Mouse (Mus musculus) leukemia stem cell, adult 10-12 weeks (primary cell): Measurements from ENCODE around the gene Nxf1. TPM values are rescaled to one million over a fixed set of nuclear protein-coding genes. Genes with fewer than 3 reads are reported as not detected.

Source experiments
- polyA plus RNA-seq: library from polyadenylated mRNA; stranded (reverse); fragments of >175 nt; gene quantifications from 2 replicates; pipeline ENCODE4 v1.2.3, GENCODE M21; 2012; ENCODE audit warnings: low replicate concordance

Nxf1 gene
- polyA plus RNA-seq = 39.0 and 42.9 TPM in 2 replicates

GRCm38 (mm10) chr19:8756635-8757387, at the start of gene Nxf1:
Gene Nxf1, plus strand, starts transcription at chr19:8757073.

GRCm38 (mm10) chr19:8722907-8723573, 33.8 kb upstream of the Nxf1 start, which contains the start of gene Slc3a2:
Gene Slc3a2, minus strand, starts transcription at chr19:8723369.

GRCm38 (mm10) chr19:8735389-8736159, 21.3 kb upstream of the Nxf1 start, which contains the start of gene Wdr74:
Gene Wdr74, plus strand, starts transcription at chr19:8735827.

GRCm38 (mm10) chr19:8740603-8741002, 16.3 kb upstream of the Nxf1 start, which contains the start of gene 1700092M07Rik:
Gene 1700092M07Rik, plus strand, starts transcription at chr19:8740718.

GRCm38 (mm10) chr19:8741243-8741869, 15.5 kb upstream of the Nxf1 start, which contains the start of gene Stx5a:
Gene Stx5a, plus strand, starts transcription at chr19:8741413.

GRCm38 (mm10) chr19:8770567-8771270, 13.8 kb downstream of the Nxf1 start, which contains the start of gene Tmem223:
Gene Tmem223, plus strand, starts transcription at chr19:8770996.

GRCm38 (mm10) chr19:8774086-8774835, 17.4 kb downstream of the Nxf1 start, which contains the start of gene Tmem179b:
Gene Tmem179b, minus strand, starts transcription at chr19:8774467.

GRCm38 (mm10) chr19:8786008-8786781, 29.3 kb downstream of the Nxf1 start, which contains the start of gene Taf6l:
Gene Taf6l, minus strand, starts transcription at chr19:8786417.

GRCm38 (mm10) chr19:8798264-8798946, 41.5 kb downstream of the Nxf1 start, which contains the start of gene Polr2g:
Gene Polr2g, minus strand, starts transcription at chr19:8798577.

GRCm38 (mm10) chr19:8802130-8802821, 45.4 kb downstream of the Nxf1 start, which contains the start of gene Zbtb3:
Gene Zbtb3, plus strand, starts transcription at chr19:8802555.

GRCm38 (mm10) chr19:8818801-8819595, 62.1 kb downstream of the Nxf1 start, which contains the start of gene Ttc9c:
Gene Ttc9c, minus strand, starts transcription at chr19:8819333.

GRCm38 (mm10) chr19:8819596-8820423, 62.9 kb downstream of the Nxf1 start, which contains the start of gene Hnrnpul2:
Gene Hnrnpul2, plus strand, starts transcription at chr19:8820010.

